Mouse (Mus musculus) lung, embryonic 15.5 days (tissue): ENCODE measurements around the gene Gm10521. TPM values are rescaled to one million over a fixed set of nuclear protein-coding genes. Genes with fewer than 3 reads are reported as not detected.

ENCODE experiments used
- polyA plus RNA-seq: library from polyadenylated mRNA; unstranded; fragments of >200 nt; fragmentation: Nextera tagmentation; extraction: Ambion mirVana; gene quantifications from 2 replicates; pipeline ENCODE4 v1.2.1, GENCODE M21; 2015

Gm10521 gene
- polyA plus RNA-seq, 1 experiment from 2014 or later: not detected

Other genes starting within 250 kb of the Gm10521 start
- gene Slamf7, start 242.6 kb upstream of the Gm10521 start, polyA plus RNA-seq: 0.19 and 0.29 TPM in 2 replicates
- gene Cd48, start 213.7 kb upstream of the Gm10521 start, polyA plus RNA-seq: 2.9 and 5.1 TPM in 2 replicates
- gene Slamf1, start 128.5 kb upstream of the Gm10521 start, polyA plus RNA-seq: 0.45 and 0.59 TPM in 2 replicates
- 1.7 and 2.1 TPM in 2 replicates for gene Cd84, start 56.0 kb upstream of the Gm10521 start, polyA plus RNA-seq
- 0.81 and 2.9 TPM in 2 replicates for gene Slamf6, start 21.9 kb downstream of the Gm10521 start, polyA plus RNA-seq
- gene Vangl2, start 132.8 kb downstream of the Gm10521 start, polyA plus RNA-seq: 11.5 and 14.1 TPM in 2 replicates
- gene Nhlh1, start 161.9 kb downstream of the Gm10521 start, polyA plus RNA-seq: not detected in 2 replicates
- 229 and 235 TPM in 2 replicates for gene Copa, start 186.9 kb downstream of the Gm10521 start, polyA plus RNA-seq
- gene Ncstn, start 187.1 kb downstream of the Gm10521 start, polyA plus RNA-seq: 131 and 132 TPM in 2 replicates
- gene Pex19, start 231.1 kb downstream of the Gm10521 start, polyA plus RNA-seq: 117 and 123 TPM in 2 replicates